20 mouse cellular contexts compared by ENCODE assay signal in the genomic region with DNA sequence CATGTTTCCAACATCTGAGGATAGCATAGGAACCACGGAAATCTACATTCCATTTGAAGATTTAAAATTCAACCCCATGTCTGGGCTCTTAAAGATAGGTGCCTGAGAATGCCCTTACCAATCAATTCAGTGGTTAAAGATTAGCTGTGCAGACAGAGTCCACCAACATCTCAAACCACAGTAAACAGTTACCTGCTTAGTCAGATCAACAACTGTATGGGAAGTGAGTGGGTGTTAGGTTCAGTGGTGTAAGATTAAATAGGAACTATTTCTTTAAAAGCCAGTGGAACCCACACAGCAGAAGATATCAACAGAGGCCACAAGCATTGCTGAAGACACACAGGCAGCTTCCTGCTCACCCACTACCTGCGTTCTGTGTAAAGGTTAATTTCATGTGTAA. TPM values are rescaled to one million over a fixed set of nuclear protein-coding genes. Genes with fewer than 3 reads are reported as not detected.
"Had no signal": no experiment of that assay in that cellular context is flagged by ENCODE, and none has a peak within 500 bp of the region (broad histone marks: within the 10 kb centered on the region; RNA-seq: fewer than 3 reads in every experiment).

No protein-coding gene starts in this region.

- H3K27me3 ChIP-seq: kidney, embryonic 15.5 days; midbrain, embryonic 12.5 days; midbrain, embryonic 15.5 days; neural tube, embryonic 12.5 days; neural tube, embryonic 15.5 days; stomach, embryonic 15.5 days had no signal

- DNase-seq: kidney, postnatal 10 days; layer of hippocampus, adult 9-11 months; lung, adult 2 months; lung, postnatal 14 days; right cerebral cortex, adult 18-20 months; right cerebral cortex, postnatal 14 days; right cerebral cortex, postnatal 4 days; spleen, adult 18-20 months; thymus, postnatal 25 days had no signal

- H3K9ac ChIP-seq: kidney, embryonic 15.5 days; midbrain, embryonic 12.5 days; midbrain, embryonic 15.5 days; neural tube, embryonic 12.5 days; neural tube, embryonic 15.5 days; stomach, embryonic 15.5 days had no signal

- H3K4me3 ChIP-seq: kidney, embryonic 15.5 days; layer of hippocampus, adult 2 months; midbrain, embryonic 12.5 days; midbrain, embryonic 15.5 days; neural tube, embryonic 12.5 days; neural tube, embryonic 15.5 days; stomach, embryonic 15.5 days had no signal

- ATAC-seq: hindbrain, postnatal 0 days; midbrain, embryonic 15.5 days had no signal

- H3K36me3 ChIP-seq: kidney, embryonic 15.5 days; midbrain, embryonic 12.5 days; midbrain, embryonic 15.5 days; neural tube, embryonic 12.5 days; neural tube, embryonic 15.5 days; stomach, embryonic 15.5 days had no signal

- H3K9me3 ChIP-seq: kidney, embryonic 15.5 days; midbrain, embryonic 12.5 days; midbrain, embryonic 15.5 days; neural tube, embryonic 12.5 days; neural tube, embryonic 15.5 days; stomach, embryonic 15.5 days had no signal

- H3K4me1 ChIP-seq: kidney, embryonic 15.5 days; midbrain, embryonic 12.5 days; midbrain, embryonic 15.5 days; neural tube, embryonic 12.5 days; neural tube, embryonic 15.5 days; stomach, embryonic 15.5 days had no signal

- H3K27ac ChIP-seq: hindbrain, postnatal 0 days; kidney, embryonic 15.5 days; layer of hippocampus, adult 2 months; macrophage; midbrain, embryonic 12.5 days; midbrain, embryonic 15.5 days; neural tube, embryonic 12.5 days; neural tube, embryonic 15.5 days; stomach, embryonic 15.5 days had no signal

- H3K4me2 ChIP-seq: kidney, embryonic 15.5 days; midbrain, embryonic 12.5 days; midbrain, embryonic 15.5 days; neural tube, embryonic 12.5 days; neural tube, embryonic 15.5 days; stomach, embryonic 15.5 days had no signal

RNA-seq across cellular contexts. Expression of gene Gc, which starts 1.3 kb away (rescaled TPM):
- polyA plus RNA-seq: large intestine, adult 2 months; limb, embryonic 11.5 days; macrophage; midbrain, embryonic 12.5 days; midbrain, embryonic 15.5 days; neural tube, embryonic 12.5 days; neural tube, embryonic 15.5 days had no signal
